ENCODE assay signal across 8 mouse cellular contexts in the genomic region with DNA sequence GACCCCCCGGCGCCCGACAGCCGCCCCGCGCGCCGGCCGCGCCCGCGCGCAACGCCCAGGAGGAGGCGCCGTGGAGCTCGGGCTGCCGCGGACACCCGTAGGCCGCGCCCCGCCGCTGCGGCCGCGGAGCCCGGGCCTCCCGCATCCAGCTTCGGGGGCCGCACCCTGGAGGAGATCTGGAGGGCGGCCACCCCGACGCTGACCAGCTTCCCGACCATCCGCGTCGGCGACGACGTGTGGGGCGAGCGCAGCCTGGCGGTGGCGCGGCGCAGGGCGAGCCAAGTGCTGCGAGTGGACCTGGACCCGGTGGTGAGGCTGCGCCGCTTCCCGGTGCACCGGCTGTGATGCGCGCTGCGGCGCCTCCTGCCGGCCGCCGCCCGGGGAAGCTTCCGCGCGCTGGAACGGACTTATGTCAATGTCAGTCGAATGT. TPM values are rescaled to one million over a fixed set of nuclear protein-coding genes. Genes with fewer than 3 reads are reported as not detected.
DNase-seq lines count a peak whose midpoint lies in the region; ATAC-seq and TF ChIP-seq lines count a peak whose summit lies in the region.

No protein-coding gene starts in this region.

- TF ChIP-seq CTCF in lung, postnatal 0 days (IDR thresholded peaks at IDR 0.05), result peak; percentile 88

- H3K4me3 ChIP-seq in hindbrain, embryonic 11.5 days (ENCODE audit: low read depth, low read length), result peak overlapping the region; percentile 79
- peak overlapping the region; percentile 79 for H3K4me3 ChIP-seq in lung, postnatal 0 days (ENCODE audit: low read depth, low read length)

- peak overlapping the region; percentile 75 for H3K4me2 ChIP-seq in hindbrain, embryonic 11.5 days (replicated peaks; ENCODE audit: low read depth, low read length)
- H3K4me2 ChIP-seq in lung, postnatal 0 days (replicated peaks; ENCODE audit: low read depth, low read length), result peak overlapping the region; percentile 69

- DNase-seq in NIH3T3 (ENCODE audit: low read depth), result peak; percentile 94
- DNase-seq in cerebellum, adult 9-11 months, result peak; percentile 85
- peak; percentile 33 to 86 for DNase-seq in frontal cortex, adult 2 months (ENCODE audit: extremely low spot score in 1 of 2, low spot score in 1 of 2)
- peak; percentile 88 for DNase-seq in hindbrain, embryonic 11.5 days (ENCODE audit: low spot score)
- peak; percentile 88 to 92 for DNase-seq in layer of hippocampus, postnatal 10 days (ENCODE audit: low spot score in 2 of 2)
- peak; percentile 90 for DNase-seq in lung, postnatal 0 days (ENCODE audit: low spot score)
- DNase-seq in ovary, postnatal 10 days (ENCODE audit: low spot score), result peak; percentile 70
- DNase-seq in thymus, postnatal 10 days (ENCODE audit: low spot score in 2 of 2), result peak; percentile 81 to 87

- no peaks in the 10 kb centered on the region for H3K9me3 ChIP-seq in hindbrain, embryonic 11.5 days (ENCODE audit: control insufficient read depth, low read length)
- no peaks in the 10 kb centered on the region for H3K9me3 ChIP-seq in lung, postnatal 0 days (ENCODE audit: low read length)

- no peaks in the 10 kb centered on the region for H3K36me3 ChIP-seq in hindbrain, embryonic 11.5 days (ENCODE audit: control insufficient read depth, insufficient read depth, low read length)
- no peaks in the 10 kb centered on the region for H3K36me3 ChIP-seq in lung, postnatal 0 days (ENCODE audit: insufficient read depth, low read length)

- peak; percentile 85 for ATAC-seq in hindbrain, embryonic 11.5 days (ENCODE audit: low FRiP score)
- peak; percentile 82 for ATAC-seq in lung, postnatal 0 days

- peak overlapping the region; percentile 94 for H3K9ac ChIP-seq in hindbrain, embryonic 11.5 days (ENCODE audit: low read depth, low read length)
- peak overlapping the region; percentile 82 for H3K9ac ChIP-seq in lung, postnatal 0 days (replicated peaks; ENCODE audit: low read depth)

- no peaks in the 10 kb centered on the region for H3K4me1 ChIP-seq in hindbrain, embryonic 11.5 days (replicated peaks; ENCODE audit: control insufficient read depth, insufficient read depth, low read length)
- H3K4me1 ChIP-seq in lung, postnatal 0 days (ENCODE audit: insufficient read depth, low read depth, low read length), result peaks cover 5% of the 10 kb centered on the region; the same call in 1 of the 2 replicates

- H3K27me3 ChIP-seq in hindbrain, embryonic 11.5 days (ENCODE audit: control insufficient read depth, insufficient read depth, low read length), result no peaks in the 10 kb centered on the region
- H3K27me3 ChIP-seq in lung, postnatal 0 days (replicated peaks; ENCODE audit: insufficient read depth, low read length), result no peaks in the 10 kb centered on the region

- TF ChIP-seq EP300 in lung, postnatal 0 days (IDR thresholded peaks at IDR 0.05), result no peak

- H3K27ac ChIP-seq in hindbrain, embryonic 11.5 days (ENCODE audit: low read depth, low read length), result peak overlapping the region; percentile 97
- H3K27ac ChIP-seq in lung, postnatal 0 days (ENCODE audit: low read length), result peak overlapping the region; percentile 95

- WGBS in hindbrain, embryonic 11.5 days, result under 1% methylated on average over 50 of the region's 67 CpGs
- under 1% methylated on average over 45 of the region's 67 CpGs for WGBS in lung, postnatal 0 days

RNA-seq across cellular contexts. Expression of a gene that starts 0.8 kb away (rescaled TPM):
- 8.1 and 8.7 TPM in 2 replicates for polyA plus RNA-seq in frontal cortex, adult 2 months (2012; rRNA removed)
- polyA plus RNA-seq in hindbrain, embryonic 11.5 days (2014; fragmentation: Nextera tagmentation; extraction: Ambion mirVana), result 6.2 and 6.8 TPM in 2 replicates
- total RNA-seq in layer of hippocampus, postnatal 10 days (2021), result 10 to 100 TPM; 20.3 to 22.6 TPM
- polyA plus RNA-seq in lung, postnatal 0 days (2015; fragmentation: Nextera tagmentation; extraction: Ambion mirVana), result 4.8 and 4.9 TPM in 2 replicates

Comparison
In these comparisons a context has a peak if more than half of its experiments do, and no peak if none do; other contexts are left out.
1. Peak in every context shown above with its lines: DNase-seq, ATAC-seq, H3K4me3 ChIP-seq and H3K27ac ChIP-seq.